Comparison of ENCODE assay signal across 15 mouse cellular contexts in the genomic region with DNA sequence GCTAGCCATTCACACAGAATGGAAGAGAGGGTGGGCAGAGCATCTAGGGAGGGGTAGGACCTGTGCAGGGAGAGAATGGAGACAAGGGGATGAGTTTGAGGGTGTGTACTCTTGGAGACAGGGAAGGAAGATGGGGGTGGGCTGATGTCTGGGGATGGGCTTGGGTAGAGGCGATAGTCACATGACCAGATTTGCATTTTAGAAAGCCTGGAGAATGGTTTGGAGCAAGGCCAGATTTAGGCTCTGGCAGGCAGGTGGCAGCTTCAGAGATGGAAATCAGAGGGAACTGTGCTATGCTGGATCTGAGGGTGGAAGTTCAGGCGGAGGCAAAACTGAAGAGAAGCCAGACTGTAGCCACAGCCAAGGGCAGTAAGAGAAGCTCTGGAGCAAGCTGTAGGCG. TPM values are rescaled to one million over a fixed set of nuclear protein-coding genes. Genes with fewer than 3 reads are reported as not detected.
DNase-seq lines count a peak whose midpoint lies in the region; ATAC-seq lines count a peak whose summit lies in the region.
"Had no signal": no experiment of that assay in that cellular context is flagged by ENCODE, and none has a peak within 500 bp of the region (broad histone marks: within the 10 kb centered on the region; RNA-seq: fewer than 3 reads in every experiment).

No protein-coding gene starts in this region.

- peaks cover 11% of the 10 kb centered on the region for H3K4me1 ChIP-seq in hindbrain, embryonic 16.5 days (ENCODE audit: control insufficient read depth, insufficient read depth, low read depth, low read length)

- no peaks in the 10 kb centered on the region for H3K9me3 ChIP-seq in hindbrain, embryonic 16.5 days (ENCODE audit: control insufficient read depth, low read length)
- H3K9me3 ChIP-seq: liver, embryonic 12.5 days; stomach, embryonic 15.5 days had no signal

- peak; percentile 78 to 79 for DNase-seq in cerebellum, postnatal 10 days
- peak; percentile 60 to 68 for DNase-seq in right cerebral cortex, postnatal 10 days (ENCODE audit: low spot score in 2 of 2)
- no peak for DNase-seq in right cerebral cortex, postnatal 36 days (ENCODE audit: low spot score in 2 of 2)
- DNase-seq in spleen, postnatal 10 days (ENCODE audit: low spot score in 2 of 2): no peak
- DNase-seq in urinary bladder, adult 2 months (ENCODE audit: low spot score): no peak
- no peak for DNase-seq in cerebellum, adult 18-20 months
- DNase-seq: adrenal gland, adult 8-10 months; kidney, postnatal 25 days; lung, postnatal 14 days had no signal

- no peaks in the 10 kb centered on the region for H3K36me3 ChIP-seq in hindbrain, embryonic 16.5 days (ENCODE audit: control insufficient read depth, insufficient read depth, low read length)

- H3K4me3 ChIP-seq in hindbrain, embryonic 16.5 days (ENCODE audit: low read length): no peak overlapping the region
- H3K4me3 ChIP-seq: left cerebral cortex, adult 2 months; liver, embryonic 12.5 days; stomach, embryonic 15.5 days had no signal

- H3K27me3 ChIP-seq in hindbrain, embryonic 16.5 days (replicated peaks; ENCODE audit: control insufficient read depth, insufficient read depth, low read length): no peaks in the 10 kb centered on the region
- H3K27me3 ChIP-seq: liver, embryonic 12.5 days; stomach, embryonic 15.5 days had no signal

- ATAC-seq in cerebellum, adult (ENCODE audit: insufficient number of reproducible peaks, low FRiP score, low TSS enrichment): no peak
- 0 out of 2 replicates have a peak, but pooled peaks have one; percentile 28 for ATAC-seq in hindbrain, embryonic 16.5 days
- ATAC-seq: intestine, postnatal 0 days; liver, embryonic 12.5 days had no signal

- no peak overlapping the region for H3K4me2 ChIP-seq in hindbrain, embryonic 16.5 days (ENCODE audit: low read length)
- H3K4me2 ChIP-seq: liver, embryonic 12.5 days; stomach, embryonic 15.5 days had no signal

- WGBS in hindbrain, embryonic 16.5 days: 30% methylated on average over 3 of the region's 3 CpGs

- no peak overlapping the region for H3K27ac ChIP-seq in hindbrain, embryonic 16.5 days (ENCODE audit: low read depth, low read length)
- H3K27ac ChIP-seq: left cerebral cortex, adult 2 months; liver, embryonic 12.5 days; stomach, embryonic 15.5 days had no signal

- H3K9ac ChIP-seq in hindbrain, embryonic 16.5 days (ENCODE audit: low read depth, low read length): no peak overlapping the region
- H3K9ac ChIP-seq: liver, embryonic 12.5 days; stomach, embryonic 15.5 days had no signal

RNA-seq across cellular contexts. Expression of a gene that starts 15.8 kb away (rescaled TPM):
- polyA plus RNA-seq in hindbrain, embryonic 16.5 days (2015; fragmentation: Nextera tagmentation; extraction: Ambion mirVana): 33.0 and 35.1 TPM in 2 replicates
- polyA plus RNA-seq in urinary bladder, adult 2 months (2012; rRNA removed): 21.4 and 23.1 TPM in 2 replicates

RNA-seq across cellular contexts. Expression of a gene that starts 56.7 kb away (rescaled TPM):
- 12.4 and 17.1 TPM in 2 replicates for polyA plus RNA-seq in hindbrain, embryonic 16.5 days (2015; fragmentation: Nextera tagmentation; extraction: Ambion mirVana)
- 0.88 and 1.4 TPM in 2 replicates for polyA plus RNA-seq in urinary bladder, adult 2 months (2012; rRNA removed)

Comparison
In these comparisons a context has a peak if more than half of its experiments do, and no peak if none do; other contexts are left out.
1. DNase-seq: peak in cerebellum, postnatal 10 days (2 of 2) and right cerebral cortex, postnatal 10 days (2 of 2); none in right cerebral cortex, postnatal 36 days (0 of 2), spleen, postnatal 10 days (0 of 2), urinary bladder, adult 2 months (single experiment) and cerebellum, adult 18-20 months (0 of 2).